Mouse (Mus musculus) megakaryocyte-erythroid progenitor cell, adult 5-6 weeks (primary cell): ENCODE results near the gene Prdm10. TPM values are rescaled to one million over a fixed set of nuclear protein-coding genes. Genes with fewer than 3 reads are reported as not detected.

Experiments used
- ATAC-seq: replicated peaks from 2 replicates; pipeline ENCODE4 v1.8.0; 2016; ENCODE audit warnings: mild to moderate bottlenecking, inconsistent platforms; ENCODE audit not compliant: severe bottlenecking, poor library complexity, low FRiP score, low TSS enrichment
- total RNA-seq, 2 experiments: library from RNA; stranded (forward) in 1 of 2; stranded (reverse) in 1 of 2; fragments of 200-1000, 215-1000 nt in 1 of 2; fragments of >200 nt in 1 of 2; fragmentation: Nextera tagmentation in 1 of 2; gene quantifications; 2 replicates each; pipeline ENCODE4 v1.2.3; 2014 to 2017

Gene Prdm10
- total RNA-seq, 2 experiments from 2014 or later: 8.8 to 14.0 TPM

DNA sequence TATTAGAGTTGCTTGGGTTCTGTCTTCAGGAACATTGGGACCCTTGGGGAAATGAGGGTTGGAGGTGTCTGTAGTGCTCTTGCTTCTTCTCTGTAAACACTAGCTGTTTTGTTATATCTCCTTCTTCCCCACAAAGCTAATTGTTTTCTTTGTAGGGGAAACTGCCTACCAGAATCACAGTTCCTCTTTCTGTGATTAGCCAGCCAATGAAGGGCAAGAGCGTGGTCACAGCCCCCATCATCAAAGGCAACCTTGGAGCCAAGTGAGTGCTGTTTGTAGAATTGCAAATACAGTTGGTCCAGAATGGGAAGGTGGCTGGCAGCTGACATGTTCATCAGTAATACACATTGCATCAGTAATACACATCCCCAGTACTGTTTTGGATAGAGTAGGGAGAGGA is 138.5 kb downstream of the Prdm10 start:
- ATAC-seq: no peak

DNA sequence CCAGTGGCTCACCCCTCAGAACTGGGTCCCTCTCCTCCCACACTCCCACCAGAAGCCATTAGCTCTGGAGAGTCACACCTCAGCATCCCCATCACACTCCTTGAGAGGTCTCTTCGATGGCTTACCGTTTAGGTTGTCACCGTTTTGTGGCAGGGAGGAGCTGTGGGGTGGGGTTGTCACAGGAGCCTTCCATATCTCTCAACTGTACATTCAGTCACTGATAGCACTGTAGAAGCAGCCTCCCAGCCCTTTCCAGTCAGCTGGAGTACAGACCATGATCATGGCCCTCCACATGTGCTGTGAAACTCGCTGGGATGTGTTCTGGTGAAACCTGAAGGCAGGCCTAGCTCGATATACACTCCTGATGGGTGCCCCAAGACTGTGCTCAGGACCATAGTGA is 141.8 kb downstream of the Prdm10 start:
- peak; percentile 89 for ATAC-seq

DNA sequence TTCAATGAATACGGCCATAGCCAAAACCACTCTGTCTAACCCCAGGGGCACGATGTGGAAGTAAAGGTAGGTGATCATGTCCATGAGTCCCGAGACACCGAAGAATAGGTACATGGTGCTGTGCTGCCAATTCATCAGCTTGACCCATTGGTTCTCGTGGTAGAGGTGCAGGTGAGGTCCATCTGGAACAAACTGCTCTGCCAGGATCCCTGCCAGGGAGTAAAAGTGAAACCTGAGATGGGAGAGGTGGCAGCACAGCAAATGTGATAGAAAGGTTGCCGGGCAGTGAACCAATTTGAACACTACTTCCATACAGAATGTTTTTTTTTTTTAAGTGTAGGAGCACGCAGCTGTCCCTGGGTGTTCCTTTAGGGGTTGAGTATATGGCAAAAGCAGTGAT is 148.6 kb downstream of the Prdm10 start:
- ATAC-seq: no peak

DNA sequence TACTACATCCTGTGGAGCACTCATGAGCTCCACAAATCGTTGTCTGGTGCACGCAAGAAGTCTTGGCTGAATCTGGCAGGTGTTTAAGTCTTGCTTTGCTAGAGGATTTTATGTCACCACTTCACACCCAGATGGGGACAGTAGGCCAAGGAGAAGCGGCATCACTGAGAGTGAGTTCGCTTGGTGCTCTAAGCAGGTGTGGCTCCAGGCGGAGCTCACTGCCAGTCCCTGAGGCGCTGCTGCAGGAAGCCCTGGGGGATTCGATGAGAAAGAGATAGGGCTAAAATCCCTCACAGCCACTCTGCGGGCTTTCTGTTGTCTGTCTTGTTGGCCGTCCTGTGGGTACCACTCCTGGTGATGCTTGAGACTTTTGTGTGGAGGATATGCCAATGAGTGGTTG is 149.7 kb downstream of the Prdm10 start:
- ATAC-seq: no peak

Other genes starting within 250 kb of the Prdm10 start
- 31.2 and 33.9 TPM in 2 replicates for gene Zbtb44, start 249.9 kb upstream of the Prdm10 start, total RNA-seq (2014; fragmentation: Nextera tagmentation)
- 31.1 and 37.7 TPM in 2 replicates for gene Zbtb44, start 249.9 kb upstream of the Prdm10 start, total RNA-seq (2017)
- not detected in 2 replicates for gene St14, start 148.7 kb upstream of the Prdm10 start, total RNA-seq (2014; fragmentation: Nextera tagmentation)
- gene St14, start 148.7 kb upstream of the Prdm10 start, total RNA-seq (2017): 0.42 and 1.2 TPM in 2 replicates
- 250 and 255 TPM in 2 replicates for gene Aplp2, start 68.7 kb upstream of the Prdm10 start, total RNA-seq (2014; fragmentation: Nextera tagmentation)
- 258 and 279 TPM in 2 replicates for gene Aplp2, start 68.7 kb upstream of the Prdm10 start, total RNA-seq (2017)
- 33.4 and 60.1 TPM in 2 replicates for gene Nfrkb, start 105.7 kb downstream of the Prdm10 start, total RNA-seq (2014; fragmentation: Nextera tagmentation)
- 24.5 and 36.8 TPM in 2 replicates for gene Nfrkb, start 105.7 kb downstream of the Prdm10 start, total RNA-seq (2017)
- gene Tmem45b, start 183.9 kb downstream of the Prdm10 start, total RNA-seq (2014; fragmentation: Nextera tagmentation): not detected in 2 replicates
- gene Tmem45b, start 183.9 kb downstream of the Prdm10 start, total RNA-seq (2017): not detected in 2 replicates